Mouse (Mus musculus) intestine, embryonic 14.5 days (tissue): ENCODE measurements at regions not wholly inside any gene's neighbourhood (a gene's known extent, or its start where the extent isn't known, plus 50 kb on each side); places are given as distances from the start of the nearest gene placed in this dataset.

Source experiments
- ATAC-seq: fragments of 200-750 bp; cut with Nextera tagmentation; replicated peaks from 2 replicates; pipeline ENCODE4 v1.8.0; 2017; ENCODE audit warnings: low read depth, moderate number of reproducible peaks, moderate TSS enrichment, moderate library complexity; ENCODE audit not compliant: low FRiP score, low TSS enrichment
- DNase-seq: peaks from one replicate; pipeline ENCODE4 v3.0.0-alpha.2; 2018; ENCODE audit warnings: low spot score
- H3K27ac ChIP-seq: fragments of 300-500 bp; sonication (generic); 2 replicates; pipeline ENCODE4 v1.5.1; 2014; ENCODE audit warnings: low read depth, mild to moderate bottlenecking, control low read depth
- H3K27me3 ChIP-seq: fragments of 300-500 bp; sonication (generic); replicated peaks from 2 replicates; pipeline ENCODE4 v1.6.1; 2014; ENCODE audit warnings: low read length, control low read depth; ENCODE audit not compliant: control insufficient read depth, insufficient read depth
- H3K36me3 ChIP-seq: fragments of 300-500 bp; sonication (generic); 2 replicates; pipeline ENCODE4 v1.6.1; 2014; ENCODE audit warnings: low read length, control low read depth; ENCODE audit not compliant: control insufficient read depth, insufficient read depth
- H3K4me1 ChIP-seq: fragments of 300-500 bp; sonication (generic); replicated peaks from 2 replicates; pipeline ENCODE4 v1.6.1; 2014; ENCODE audit warnings: low read length, control low read depth, mixed read lengths; ENCODE audit not compliant: control insufficient read depth, insufficient read depth
- H3K4me2 ChIP-seq: fragments of 300-500 bp; sonication (generic); 2 replicates; pipeline ENCODE4 v1.6.1; 2014; ENCODE audit warnings: low read length
- H3K4me3 ChIP-seq: fragments of 300-500 bp; sonication (generic); 2 replicates; pipeline ENCODE4 v1.5.1; 2014; ENCODE audit warnings: low read depth, low read length, control low read depth, mixed read lengths
- H3K9ac ChIP-seq: fragments of 300-500 bp; sonication (generic); 2 replicates; pipeline ENCODE4 v1.6.1; 2014; ENCODE audit warnings: mild to moderate bottlenecking, low read length
- H3K9me3 ChIP-seq: fragments of 300-500 bp; sonication (generic); 2 replicates; pipeline ENCODE4 v1.6.1; 2016; ENCODE audit warnings: low read length, control low read depth; ENCODE audit not compliant: control insufficient read depth
- WGBS: fragments of 180-500 bp; shearing (Covaris S2); extraction: QIAGEN DNeasy Blood & Tissue Kit; methylation state at CpG from one replicate; pipeline ENCODE4 v1.1.7; 2014; 5-methylcytosine and 5-hydroxymethylcytosine counted together

- H3K4me1 ChIP-seq = no peaks in the 10 kb centered on the region
- no peak overlapping the region for H3K4me3 ChIP-seq
- no peaks in the 10 kb centered on the region for H3K9me3 ChIP-seq
- no peak overlapping the region for H3K4me2 ChIP-seq
- 84% methylated on average over 2 of the region's 2 CpGs for WGBS
- H3K36me3 ChIP-seq = no peaks in the 10 kb centered on the region
- no peaks in the 10 kb centered on the region for H3K27me3 ChIP-seq
- H3K9ac ChIP-seq = no peak overlapping the region
- no peak for ATAC-seq
- no peak for DNase-seq
- H3K27ac ChIP-seq = no peak overlapping the region
These were observed 551.2 kb upstream of the Itga1 start for GRCm38 (mm10) chr13:115652935-115653334.

GRCm38 (mm10) chr13:115652352-115652751, 550.6 kb upstream of the Itga1 start:
- ATAC-seq = no peak
- Histone ChIP-seq H3K27ac (no peak overlapping the region), H3K27me3 (no peaks in the 10 kb centered on the region)

GRCm38 (mm10) chr13:115631410-115632105, 529.8 kb upstream of the Itga1 start:
- Histone ChIP-seq H3K4me1 (no peaks in the 10 kb centered on the region), H3K9me3 (no peaks in the 10 kb centered on the region), H3K36me3 (no peaks in the 10 kb centered on the region), H3K27me3 (no peaks in the 10 kb centered on the region), H3K27ac (no peak overlapping the region), H3K9ac (no peak overlapping the region), H3K4me3 (no peak overlapping the region), H3K4me2 (no peak overlapping the region)
- WGBS = 82% methylated on average over 10 of the region's 10 CpGs
- no peak for DNase-seq
- no peak for ATAC-seq

More at GRCm38 (mm10) chr13:115652352-115652751, 550.6 kb upstream of the Itga1 start:
- Histone ChIP-seq H3K9me3 (no peaks in the 10 kb centered on the region), H3K36me3 (no peaks in the 10 kb centered on the region), H3K4me1 (no peaks in the 10 kb centered on the region), H3K9ac (no peak overlapping the region), H3K4me2 (no peak overlapping the region), H3K4me3 (no peak overlapping the region)
- no peak for DNase-seq
- WGBS = 31% methylated on average over 1 of the region's 1 CpGs

- Histone ChIP-seq H3K4me1 (no peaks in the 10 kb centered on the region), H3K4me2 (no peak overlapping the region), H3K36me3 (no peaks in the 10 kb centered on the region), H3K27me3 (no peaks in the 10 kb centered on the region), H3K27ac (no peak overlapping the region), H3K9me3 (no peaks in the 10 kb centered on the region), H3K4me3 (no peak overlapping the region), H3K9ac (no peak overlapping the region)
- 73% methylated on average over 2 of the region's 2 CpGs for WGBS
- DNase-seq (no peak), ATAC-seq (no peak)
These were observed 528.8 kb upstream of the Itga1 start for GRCm38 (mm10) chr13:115630603-115631002.

GRCm38 (mm10) chr13:115613174-115613573, 511.4 kb upstream of the Itga1 start:
- Histone ChIP-seq H3K9me3 (no peaks in the 10 kb centered on the region), H3K4me1 (no peaks in the 10 kb centered on the region), H3K9ac (no peak overlapping the region), H3K4me2 (no peak overlapping the region), H3K4me3 (no peak overlapping the region), H3K27ac (no peak overlapping the region), H3K27me3 (no peaks in the 10 kb centered on the region), H3K36me3 (no peaks in the 10 kb centered on the region)
- no peak for DNase-seq
- WGBS = 81% methylated on average over 6 of the region's 6 CpGs
- ATAC-seq = no peak

- 90% methylated on average over 8 of the region's 8 CpGs for WGBS
- H3K27me3 ChIP-seq = no peaks in the 10 kb centered on the region
- no peaks in the 10 kb centered on the region for H3K4me1 ChIP-seq
- H3K4me2 ChIP-seq = no peak overlapping the region
- H3K9ac ChIP-seq = no peak overlapping the region
- no peak overlapping the region for H3K27ac ChIP-seq
- no peaks in the 10 kb centered on the region for H3K9me3 ChIP-seq
- H3K4me3 ChIP-seq = no peak overlapping the region
- no peaks in the 10 kb centered on the region for H3K36me3 ChIP-seq
- DNase-seq = no peak
- no peak for ATAC-seq
These were observed 504.7 kb upstream of the Itga1 start for GRCm38 (mm10) chr13:115606441-115606840.

GRCm38 (mm10) chr13:115595126-115595671, 493.4 kb upstream of the Itga1 start:
- no peaks in the 10 kb centered on the region for H3K36me3 ChIP-seq
- H3K27me3 ChIP-seq = no peaks in the 10 kb centered on the region
- H3K9me3 ChIP-seq = no peaks in the 10 kb centered on the region
- no peak overlapping the region for H3K9ac ChIP-seq
- H3K4me1 ChIP-seq = no peaks in the 10 kb centered on the region
- DNase-seq (no peak), ATAC-seq (no peak)
- H3K27ac ChIP-seq = no peak overlapping the region
- WGBS = 65% methylated on average over 5 of the region's 5 CpGs
- no peak overlapping the region for H3K4me3 ChIP-seq
- H3K4me2 ChIP-seq = no peak overlapping the region

GRCm38 (mm10) chr13:115575967-115576366, 474.2 kb upstream of the Itga1 start:
- 84% methylated on average over 3 of the region's 3 CpGs for WGBS

More at GRCm38 (mm10) chr13:115575967-115576366, 474.2 kb upstream of the Itga1 start:
- no peak overlapping the region for H3K27ac ChIP-seq
- H3K27me3 ChIP-seq = no peaks in the 10 kb centered on the region
- no peak overlapping the region for H3K4me2 ChIP-seq
- no peak overlapping the region for H3K9ac ChIP-seq
- DNase-seq = no peak
- H3K4me1 ChIP-seq = no peaks in the 10 kb centered on the region
- H3K9me3 ChIP-seq = no peaks in the 10 kb centered on the region
- no peak overlapping the region for H3K4me3 ChIP-seq
- no peaks in the 10 kb centered on the region for H3K36me3 ChIP-seq
- no peak for ATAC-seq
